Mouse (Mus musculus): ENCODE measurements around the gene Hoxd9. TPM values are rescaled to one million over a fixed set of nuclear protein-coding genes. Genes with fewer than 3 reads are reported as not detected.

Gene Hoxd9
- polyA plus RNA-seq, 1 experiment = not detected

DNA sequence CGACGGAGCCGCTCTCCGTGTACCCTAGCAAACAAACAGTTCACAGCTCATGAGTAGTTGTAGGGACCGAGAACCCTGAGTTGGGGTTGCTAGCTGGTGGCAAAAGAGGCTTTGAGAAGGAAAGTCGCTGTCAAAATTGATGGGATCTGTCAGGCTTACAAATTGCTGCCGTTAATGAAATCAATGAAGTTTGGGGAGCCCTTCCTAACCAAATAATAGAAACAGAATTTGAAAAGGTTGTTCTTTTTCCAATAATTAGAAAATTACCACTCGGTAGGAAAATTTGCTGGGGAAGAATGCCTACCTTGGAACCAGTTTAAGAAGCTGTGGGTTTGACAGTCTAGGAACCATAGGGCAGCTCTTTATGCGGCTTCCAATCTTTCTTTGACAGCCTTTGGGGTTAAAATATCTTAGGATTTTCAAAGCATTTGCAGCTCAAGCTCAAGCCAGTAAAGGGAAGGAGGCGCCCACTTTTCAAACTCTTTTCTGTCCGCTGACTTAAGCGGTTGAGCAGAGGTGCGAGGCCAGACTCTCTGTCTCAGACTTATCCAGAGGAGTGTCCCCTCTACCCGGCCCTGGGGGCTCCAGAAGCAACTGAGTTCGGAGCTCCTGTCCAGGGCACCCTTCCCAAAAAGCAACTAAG, 39.4 kb upstream of the Hoxd9 start:
- TF ChIP-seq GATA1 (IDR thresholded peaks at IDR 0.05; ENCODE audit: borderline replicate concordance, low read length) (no peak), FLI1 (IDR thresholded peaks at IDR 0.05; ENCODE audit: low read length) (no peak)
- Histone ChIP-seq H3K4me3 (replicated peaks) (peak overlapping the region; percentile 86), H3K36me3 (replicated peaks; ENCODE audit: low read length) (no peaks in the 10 kb centered on the region), H3K4me1 (peaks cover 60% of the 10 kb centered on the region), H3K9me3 (peaks cover 8% of the 10 kb centered on the region; the same call in 1 of the 2 replicates), H3K27me3 (replicated peaks) (peaks cover 96% of the 10 kb centered on the region)

DNA sequence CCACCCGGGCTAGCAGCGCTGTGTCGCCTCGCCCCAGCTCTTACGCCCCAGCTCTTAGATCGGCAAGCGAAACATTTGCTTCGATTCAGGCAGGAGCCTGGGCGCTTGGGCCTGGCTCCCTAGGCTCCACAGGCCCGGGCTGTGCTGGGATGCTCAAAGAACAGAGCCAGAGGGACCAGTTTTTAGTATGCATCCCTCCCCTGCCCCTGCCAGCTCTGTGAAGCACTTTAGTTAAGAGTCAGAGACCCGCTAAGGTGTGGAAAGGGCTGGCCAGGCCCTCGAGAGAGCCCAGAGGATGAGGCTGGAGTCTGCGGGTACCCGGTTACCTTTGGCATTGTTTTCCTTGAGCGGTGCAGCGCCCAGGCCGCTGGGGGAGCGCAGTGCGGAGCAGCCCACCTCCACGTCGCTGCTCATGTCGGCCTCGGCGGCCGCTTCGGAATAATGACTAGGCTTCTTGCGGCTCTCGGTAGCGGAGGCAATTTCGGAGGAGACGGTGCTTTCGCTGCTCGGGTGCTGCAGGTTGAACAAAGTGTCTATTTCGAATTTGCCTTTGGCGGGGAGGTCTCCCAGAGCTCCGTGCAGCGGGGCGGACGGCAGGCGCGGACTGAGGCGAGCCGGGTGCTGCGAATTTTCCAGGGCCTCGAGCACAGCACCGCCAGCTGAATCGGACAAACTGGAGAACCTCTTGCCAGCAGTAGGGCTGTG, 38.7 kb upstream of the Hoxd9 start:
- H3K27me3 ChIP-seq (replicated peaks) = peaks cover 99% of the 10 kb centered on the region
- TF ChIP-seq GATA1 (IDR thresholded peaks at IDR 0.05; ENCODE audit: borderline replicate concordance, low read length) (no peak), FLI1 (IDR thresholded peaks at IDR 0.05; ENCODE audit: low read length) (no peak)
- H3K36me3 ChIP-seq (replicated peaks; ENCODE audit: low read length) = no peaks in the 10 kb centered on the region
- H3K4me1 ChIP-seq = peaks cover 65% of the 10 kb centered on the region
- peaks cover 8% of the 10 kb centered on the region; the same call in 1 of the 2 replicates for H3K9me3 ChIP-seq
- peak overlapping the region; percentile 66 for H3K4me3 ChIP-seq (replicated peaks)

DNA sequence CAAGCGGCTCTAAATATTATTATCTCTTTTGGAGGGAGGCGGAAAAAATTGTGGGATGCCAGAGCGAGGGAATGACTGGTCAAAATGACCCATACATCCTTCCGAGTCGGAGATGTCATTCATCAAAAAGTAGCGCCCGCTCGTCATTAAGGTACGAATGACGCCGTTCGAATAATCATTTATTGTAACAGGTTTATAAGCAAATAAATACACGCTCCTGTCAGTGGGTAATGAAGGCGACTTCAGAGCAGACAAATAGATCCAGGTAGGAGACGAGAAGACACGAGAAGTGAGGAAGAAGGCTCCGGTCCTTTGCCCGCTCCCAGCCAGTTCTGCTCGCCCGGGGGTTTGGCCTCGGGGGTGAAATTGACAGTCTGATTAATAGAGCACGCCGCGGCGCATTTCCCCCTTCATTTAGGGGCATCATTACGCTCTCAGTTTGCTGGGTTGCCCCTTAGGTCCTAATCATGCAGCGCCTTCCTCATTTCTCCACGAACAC, 38.0 kb upstream of the Hoxd9 start, which contains the start of gene Evx2:
Gene Evx2, minus strand, starts transcription at position 51 of the 499 bp plus-strand sequence.
- Histone ChIP-seq H3K27me3 (replicated peaks) (peaks cover 99% of the 10 kb centered on the region), H3K36me3 (replicated peaks; ENCODE audit: low read length) (no peaks in the 10 kb centered on the region), H3K4me1 (peaks cover 63% of the 10 kb centered on the region), H3K4me3 (replicated peaks) (peak within 1 kb of the TSS; percentile 66), H3K9me3 (peaks cover 8% of the 10 kb centered on the region; the same call in 1 of the 2 replicates)
- no peak for TF ChIP-seq FLI1 (IDR thresholded peaks at IDR 0.05; ENCODE audit: low read length)
- no peak for TF ChIP-seq GATA1 (IDR thresholded peaks at IDR 0.05; ENCODE audit: borderline replicate concordance, low read length)

DNA sequence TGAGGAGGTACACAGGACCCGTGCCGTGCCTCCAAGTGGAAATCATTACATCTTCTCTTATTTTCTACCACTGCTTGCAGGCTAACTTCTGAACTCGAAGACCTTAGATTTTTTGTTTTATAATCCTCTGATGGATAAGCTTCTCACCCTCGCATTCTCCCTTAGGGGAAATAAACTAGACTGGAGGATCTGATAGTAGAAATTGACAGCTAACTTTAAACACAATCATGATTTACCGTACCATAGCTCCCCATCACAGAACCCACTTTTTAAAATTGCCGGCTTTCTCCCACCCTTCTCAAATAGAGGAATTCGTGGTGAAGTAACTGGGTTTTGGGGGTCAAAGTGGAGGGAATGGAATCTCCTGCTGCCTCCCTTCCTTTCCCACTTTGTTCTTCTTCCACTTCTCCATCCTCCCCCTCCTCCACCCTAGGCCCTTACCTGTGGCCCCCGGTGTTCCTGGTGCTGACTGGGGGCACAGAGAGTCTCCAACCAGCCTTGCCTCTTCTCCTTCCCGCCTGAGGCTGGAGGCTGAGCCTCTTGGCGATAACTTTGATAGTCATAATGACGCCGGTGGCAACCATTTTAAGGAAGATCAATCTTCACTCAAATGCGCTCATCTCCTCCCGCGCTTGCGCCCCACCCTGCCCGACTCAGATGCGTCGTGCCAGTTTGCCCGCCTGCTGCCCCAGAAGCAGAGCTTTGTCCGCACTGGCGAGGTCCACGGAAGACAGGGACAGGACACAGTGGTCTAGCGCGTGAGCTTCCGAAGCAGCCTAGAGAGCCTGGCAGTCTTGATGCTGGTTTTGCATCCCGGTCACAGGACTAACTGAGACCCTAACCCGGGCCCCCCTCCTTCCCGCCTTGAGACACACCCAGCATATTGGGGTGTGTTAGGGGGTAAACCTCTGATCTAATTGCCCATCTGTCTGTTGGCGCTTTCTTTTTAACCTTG, 36.8 kb upstream of the Hoxd9 start:
- TF ChIP-seq GATA1 (IDR thresholded peaks at IDR 0.05; ENCODE audit: borderline replicate concordance, low read length) = no peak
- peaks cover 55% of the 10 kb centered on the region for H3K4me1 ChIP-seq
- peaks cover 5% of the 10 kb centered on the region; the same call in 1 of the 2 replicates for H3K9me3 ChIP-seq
- H3K4me3 ChIP-seq (replicated peaks) = peak overlapping the region; percentile 42
- peaks cover 98% of the 10 kb centered on the region for H3K27me3 ChIP-seq (replicated peaks)
- no peaks in the 10 kb centered on the region for H3K36me3 ChIP-seq (replicated peaks; ENCODE audit: low read length)

DNA sequence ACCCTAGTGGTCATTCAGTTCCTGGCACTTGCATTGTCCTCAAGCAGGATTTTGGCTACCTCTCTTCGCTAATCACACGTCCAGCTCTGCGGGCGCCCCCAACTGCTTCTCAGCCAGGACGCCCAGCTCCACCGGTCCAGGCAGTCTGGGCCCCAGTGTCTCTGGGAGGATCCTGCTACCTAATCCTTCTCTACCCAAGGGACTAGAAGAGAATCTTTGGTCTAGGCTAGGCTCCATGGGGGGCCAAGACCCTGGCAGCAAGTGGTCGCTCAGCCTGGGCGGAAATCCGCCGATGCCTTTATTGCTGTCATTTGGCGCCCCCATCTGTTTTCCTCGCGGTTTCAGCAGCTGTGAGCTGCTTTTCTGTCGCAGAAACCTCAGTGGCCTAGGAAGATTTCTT, 35.8 kb upstream of the Hoxd9 start:
- no peaks in the 10 kb centered on the region for H3K36me3 ChIP-seq (replicated peaks; ENCODE audit: low read length)
- H3K27me3 ChIP-seq (replicated peaks) = peaks cover 98% of the 10 kb centered on the region
- H3K4me3 ChIP-seq (replicated peaks) = peak overlapping the region; percentile 29
- TF ChIP-seq GATA1 (IDR thresholded peaks at IDR 0.05; ENCODE audit: borderline replicate concordance, low read length) = no peak
- TF ChIP-seq FLI1 (IDR thresholded peaks at IDR 0.05; ENCODE audit: low read length) = no peak
- H3K4me1 ChIP-seq = peaks cover 47% of the 10 kb centered on the region
- H3K9me3 ChIP-seq = peaks cover 5% of the 10 kb centered on the region; the same call in 1 of the 2 replicates

DNA sequence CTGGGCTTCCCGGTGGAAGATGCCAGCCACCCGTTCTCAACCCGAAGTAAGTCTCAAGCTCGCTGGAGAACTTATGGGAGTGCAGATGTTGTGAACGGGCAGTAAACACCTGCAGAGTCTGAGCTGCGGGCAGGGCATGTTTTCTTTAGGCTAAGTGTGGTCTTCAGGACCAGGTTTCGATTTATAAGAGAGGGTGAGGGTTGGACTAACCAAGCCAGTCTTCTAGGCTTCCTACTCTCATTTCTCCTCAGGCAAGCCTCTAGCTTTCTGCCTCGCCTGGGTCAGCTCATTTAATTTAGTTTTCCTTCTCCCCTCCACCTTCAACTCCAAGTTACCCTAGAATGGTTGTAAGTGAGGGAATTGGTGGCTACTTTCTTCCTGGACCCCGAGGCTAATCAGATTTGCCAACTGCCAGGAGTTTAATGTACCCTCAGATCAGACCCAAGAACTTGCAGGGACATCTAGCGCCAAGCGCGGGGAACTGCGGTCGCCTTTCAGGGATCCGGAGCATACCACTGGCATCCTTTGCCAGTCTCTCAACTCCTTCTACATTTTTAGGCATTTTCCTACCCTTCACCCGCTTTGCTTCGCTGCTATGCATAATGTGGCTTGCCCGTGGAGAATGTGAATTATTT, 34.1 kb upstream of the Hoxd9 start:
- Histone ChIP-seq H3K4me3 (replicated peaks) (peak overlapping the region; percentile 62), H3K9me3 (peaks cover 5% of the 10 kb centered on the region; the same call in 1 of the 2 replicates), H3K36me3 (replicated peaks; ENCODE audit: low read length) (no peaks in the 10 kb centered on the region), H3K4me1 (peaks cover 51% of the 10 kb centered on the region), H3K27me3 (replicated peaks) (peaks cover 96% of the 10 kb centered on the region)
- no peak for TF ChIP-seq GATA1 (IDR thresholded peaks at IDR 0.05; ENCODE audit: borderline replicate concordance, low read length)
- no peak for TF ChIP-seq FLI1 (IDR thresholded peaks at IDR 0.05; ENCODE audit: low read length)

DNA sequence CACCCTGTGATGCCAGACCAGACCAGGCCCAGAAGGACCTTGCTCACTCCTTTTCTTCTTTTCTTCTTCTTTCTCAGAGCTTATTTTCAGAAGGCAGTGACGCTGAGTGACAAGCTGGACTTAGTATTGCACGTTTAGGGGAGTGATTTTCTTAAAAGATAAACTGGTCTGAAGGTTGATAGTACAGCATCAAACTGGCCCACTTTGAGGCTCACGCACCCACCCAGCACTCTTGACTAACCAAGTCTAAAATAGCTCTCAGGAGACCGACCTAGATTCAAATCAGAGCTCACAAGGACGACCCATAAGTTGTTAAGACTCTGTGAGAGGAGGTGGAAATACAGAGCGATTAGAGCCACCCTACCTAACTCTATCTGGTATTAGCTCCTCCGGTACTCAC, 31.1 kb upstream of the Hoxd9 start:
- Histone ChIP-seq H3K27me3 (replicated peaks) (peaks cover 95% of the 10 kb centered on the region), H3K36me3 (replicated peaks; ENCODE audit: low read length) (no peaks in the 10 kb centered on the region), H3K4me3 (replicated peaks) (no peak overlapping the region), H3K9me3 (peaks cover 4% of the 10 kb centered on the region; the same call in 1 of the 2 replicates), H3K4me1 (peaks cover 37% of the 10 kb centered on the region)
- TF ChIP-seq GATA1 (IDR thresholded peaks at IDR 0.05; ENCODE audit: borderline replicate concordance, low read length) = no peak

DNA sequence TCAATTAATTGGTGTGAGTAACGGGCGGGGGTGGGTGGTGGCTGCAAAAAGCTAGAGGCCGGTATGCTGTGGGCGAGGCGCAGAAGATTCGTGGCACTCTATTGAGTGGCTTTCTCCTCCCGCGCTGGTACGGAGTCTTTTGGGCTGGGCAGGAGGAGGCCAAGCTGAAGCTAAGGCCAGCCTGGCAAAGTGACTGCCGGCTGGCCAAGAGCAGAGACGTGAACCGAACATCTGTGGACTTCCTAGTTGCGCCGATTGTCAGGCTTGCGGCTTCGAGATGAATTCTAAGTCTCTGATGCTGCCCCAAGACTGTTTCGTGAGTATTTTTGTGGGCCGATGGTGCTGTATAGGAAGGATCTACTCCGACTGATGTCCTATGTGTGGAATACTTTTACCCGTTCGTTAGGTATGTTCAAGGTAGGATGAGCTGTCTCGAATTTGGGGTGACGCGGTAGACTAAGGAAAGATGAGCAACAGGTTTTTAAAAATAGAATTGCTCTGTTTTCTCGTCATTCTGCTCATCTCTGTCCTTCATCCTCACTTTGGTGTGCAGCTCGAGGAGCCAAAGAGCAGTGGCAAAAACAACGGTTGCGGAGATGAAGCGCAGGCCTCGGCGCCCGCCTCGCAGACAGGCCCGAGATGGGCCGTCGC, 30.2 kb upstream of the Hoxd9 start:
- H3K36me3 ChIP-seq (replicated peaks; ENCODE audit: low read length) = no peaks in the 10 kb centered on the region
- peaks cover 4% of the 10 kb centered on the region; the same call in 1 of the 2 replicates for H3K9me3 ChIP-seq
- TF ChIP-seq FLI1 (IDR thresholded peaks at IDR 0.05; ENCODE audit: low read length) (no peak), GATA1 (IDR thresholded peaks at IDR 0.05; ENCODE audit: borderline replicate concordance, low read length) (no peak)
- H3K4me3 ChIP-seq (replicated peaks) = peak overlapping the region; percentile 60
- peaks cover 94% of the 10 kb centered on the region for H3K27me3 ChIP-seq (replicated peaks)
- H3K4me1 ChIP-seq = peaks cover 39% of the 10 kb centered on the region

All from megakaryocyte, embryonic 14.5 days (primary cell).